Mouse (Mus musculus) bone marrow, adult 2 months (tissue): ENCODE data around the gene Hoxa7.

Source experiments
- CTCF ChIP-seq: fragments of 200-500 bp; IDR thresholded peaks from 2 replicates; pipeline ENCODE4 v1.5.1; 2011; ENCODE audit warnings: low read length, control low read depth; ENCODE audit not compliant: control insufficient read depth, insufficient read depth
- POLR2A ChIP-seq: fragments of 200-500 bp; IDR thresholded peaks from 2 replicates; pipeline ENCODE4 v1.6.1; 2011; ENCODE audit warnings: low read depth, mild to moderate bottlenecking, control low read depth, low read length, borderline replicate concordance; ENCODE audit not compliant: control insufficient read depth

DNA sequence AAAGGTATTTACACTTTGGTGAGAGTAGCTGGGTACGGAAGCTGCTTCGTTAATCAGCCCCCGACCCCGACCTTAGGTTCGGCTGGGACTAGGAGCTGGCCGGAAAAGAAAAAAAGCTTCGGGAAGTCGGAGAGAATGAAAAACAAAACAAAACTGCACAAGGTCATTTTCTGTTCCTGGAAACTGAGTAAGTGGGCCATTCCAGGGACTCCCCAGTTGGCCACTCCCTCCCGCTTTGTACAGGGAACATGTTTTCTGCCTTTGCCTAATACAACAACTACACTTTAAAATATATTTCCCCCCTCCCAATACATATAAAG, 45.0 kb upstream of the Hoxa7 start:
- TF ChIP-seq CTCF (no peak), POLR2A (no peak)
